Mouse (Mus musculus) heart, adult 2 months (tissue): ENCODE results near the gene Cpne2. TPM values are rescaled to one million over a fixed set of nuclear protein-coding genes. Genes with fewer than 3 reads are reported as not detected.
A peak's percentile ranks its signal among the peaks of the same experiment; 100 is the strongest.

Source experiments
- DNase-seq, 2 experiments: peaks; one replicate each; pipeline ENCODE4 v3.0.0; 2021
- H3K27ac ChIP-seq: fragments of 200-600 bp; 2 replicates; pipeline ENCODE4 v1.8.1; 2022
- H3K27me3 ChIP-seq: fragments of 200-500 bp; 2 replicates; pipeline ENCODE4 v1.6.1; 2012; ENCODE audit warnings: mild to moderate bottlenecking, low read length, inconsistent platforms, mixed read lengths; ENCODE audit not compliant: control insufficient read depth, insufficient read depth
- H3K36me3 ChIP-seq: fragments of 200-500 bp; 2 replicates; pipeline ENCODE4 v1.6.1; 2012; ENCODE audit warnings: low read length, inconsistent platforms; ENCODE audit not compliant: control insufficient read depth, insufficient read depth
- H3K4me1 ChIP-seq: fragments of 200-500 bp; 2 replicates; pipeline ENCODE4 v1.6.1; 2011; ENCODE audit warnings: low read length; ENCODE audit not compliant: control insufficient read depth, insufficient read depth
- H3K4me3 ChIP-seq: fragments of 200-600 bp; 2 replicates; pipeline ENCODE4 v1.8.1; 2022
- H3K79me2 ChIP-seq: fragments of 200-500 bp; replicated peaks from 2 replicates; pipeline ENCODE4 v1.6.1; 2012; ENCODE audit warnings: mild to moderate bottlenecking, inconsistent platforms, low read length, moderate library complexity, mixed read lengths; ENCODE audit not compliant: control insufficient read depth, insufficient read depth
- H3K9ac ChIP-seq: fragments of 200-500 bp; 2 replicates; pipeline ENCODE4 v1.6.1; 2012; ENCODE audit warnings: low read depth, mild to moderate bottlenecking, control low read depth, inconsistent platforms, low read length, mixed read lengths
- CTCF ChIP-seq: fragments of 200-600 bp; IDR thresholded peaks from 2 replicates; pipeline ENCODE4 v1.8.1; 2022; ENCODE audit warnings: antibody characterized with exemption, mild to moderate bottlenecking, moderate library complexity
- EP300 ChIP-seq: fragments of 200-500 bp; IDR thresholded peaks from 2 replicates; pipeline ENCODE4 v1.6.1; 2011; ENCODE audit warnings: low read depth, low read length, control low read depth; ENCODE audit not compliant: insufficient read depth
- POLR2A ChIP-seq: fragments of 200-500 bp; IDR thresholded peaks from 2 replicates; pipeline ENCODE4 v1.6.1; 2011; ENCODE audit warnings: mild to moderate bottlenecking, low read depth, low read length, control low read depth; ENCODE audit not compliant: insufficient read depth
- WGBS: fragments of 180-500 bp; shearing (Covaris S2); methylation state at CpG from one replicate; pipeline ENCODE4 v1.1.7; 2018; 5-methylcytosine and 5-hydroxymethylcytosine counted together
- intact Hi-C: fragments of 180-260 bp; cut with DNase I; formaldehyde crosslinking; loops from one replicate; pipeline ENCODE4 v1.15.1; 2025
- polyA plus RNA-seq: library from polyadenylated mRNA; depleted of rRNA; stranded (reverse); fragments of >200 nt; gene quantifications from 2 replicates; pipeline ENCODE4 v1.2.3, GENCODE M21; 2012
- total RNA-seq, 2 experiments: library from RNA; stranded (reverse); gene quantifications; 2 replicates each; pipeline ENCODE4 v1.2.3; 2021

Cpne2 gene
- total and polyA plus RNA-seq, 3 experiments: 3.4 to 14.1 (median 3.9) TPM

GRCm38 (mm10) chr8:94574159-94574907 is 41.5 kb downstream of the Cpne2 start:
- DNase-seq: no peak
- H3K9ac ChIP-seq: no peak overlapping the region
- H3K4me3 ChIP-seq: no peak overlapping the region
- intact Hi-C loops: no loop called here
- TF ChIP-seq EP300 (no peak), CTCF (no peak), POLR2A (no peak)
- H3K36me3 ChIP-seq: no peaks in the 10 kb centered on the region
- 77% methylated on average over 16 of the region's 16 CpGs for whole genome bisulfite sequencing
- H3K27me3 ChIP-seq: no peaks in the 10 kb centered on the region
- H3K4me1 ChIP-seq: no peaks in the 10 kb centered on the region
- no peak overlapping the region for H3K27ac ChIP-seq
- H3K79me2 ChIP-seq: no peaks in the 10 kb centered on the region

GRCm38 (mm10) chr8:94575148-94575547 is 42.4 kb downstream of the Cpne2 start:
- no peak for DNase-seq
- H3K27ac ChIP-seq: no peak overlapping the region
- WGBS: 86% methylated on average over 4 of the region's 4 CpGs
- no peaks in the 10 kb centered on the region for H3K27me3 ChIP-seq
- H3K9ac ChIP-seq: no peak overlapping the region
- H3K4me3 ChIP-seq: no peak overlapping the region
- no peaks in the 10 kb centered on the region for H3K4me1 ChIP-seq
- intact Hi-C loops: no loop called here
- H3K36me3 ChIP-seq: no peaks in the 10 kb centered on the region
- no peak for TF ChIP-seq POLR2A
- no peak for TF ChIP-seq CTCF
- TF ChIP-seq EP300: no peak
- no peaks in the 10 kb centered on the region for H3K79me2 ChIP-seq

- no peak overlapping the region for H3K9ac ChIP-seq
- no peaks in the 10 kb centered on the region for H3K27me3 ChIP-seq
- TF ChIP-seq POLR2A: no peak
- no peak for TF ChIP-seq EP300
- TF ChIP-seq CTCF: no peak
- intact Hi-C loops: loop anchor here (5.0 kb wide), 1 partner anchor 250 kb away; no protein-coding TSS in a partner anchor
- H3K4me3 ChIP-seq: no peak overlapping the region
- no peak for DNase-seq
- H3K4me1 ChIP-seq: peaks cover 2% of the 10 kb centered on the region; the same call in 1 of the 2 replicates
- H3K27ac ChIP-seq: no peak overlapping the region
- 76% methylated on average over 7 of the region's 7 CpGs for WGBS
- H3K36me3 ChIP-seq: no peaks in the 10 kb centered on the region
- H3K79me2 ChIP-seq: no peaks in the 10 kb centered on the region
Observed at GRCm38 (mm10) chr8:94581820-94582483, 49.2 kb downstream of the Cpne2 start.

- no peak for DNase-seq
- H3K36me3 ChIP-seq: no peaks in the 10 kb centered on the region
- no peak overlapping the region for H3K9ac ChIP-seq
- H3K4me3 ChIP-seq: no peak overlapping the region
- H3K27ac ChIP-seq: no peak overlapping the region
- TF ChIP-seq EP300 (no peak), CTCF (no peak), POLR2A (no peak)
- no peaks in the 10 kb centered on the region for H3K79me2 ChIP-seq
- H3K27me3 ChIP-seq: no peaks in the 10 kb centered on the region
- intact Hi-C loops: loop anchor here (5.0 kb wide), 1 partner anchor 250 kb away; no protein-coding TSS in a partner anchor
- peaks cover 2% of the 10 kb centered on the region; the same call in 1 of the 2 replicates for H3K4me1 ChIP-seq
- 91% methylated on average over 6 of the region's 6 CpGs for WGBS
Observed at GRCm38 (mm10) chr8:94582569-94582968, 49.8 kb downstream of the Cpne2 start.

GRCm38 (mm10) chr8:94584238-94584817 is 51.5 kb downstream of the Cpne2 start:
- peak; percentile 80 for TF ChIP-seq CTCF
- TF ChIP-seq POLR2A: no peak
- 34% methylated on average over 4 of the region's 4 CpGs for WGBS
- H3K79me2 ChIP-seq: no peaks in the 10 kb centered on the region
- H3K4me3 ChIP-seq: no peak overlapping the region
- no peaks in the 10 kb centered on the region for H3K27me3 ChIP-seq
- peak in 1 of 2 experiments; percentile 33 for DNase-seq
- H3K27ac ChIP-seq: no peak overlapping the region
- H3K9ac ChIP-seq: no peak overlapping the region
- intact Hi-C loops: loop anchor here (1.0 to 5.0 kb wide), 3 partner anchors 56 to 252 kb away; no protein-coding TSS in a partner anchor
- no peaks in the 10 kb centered on the region for H3K36me3 ChIP-seq
- H3K4me1 ChIP-seq: peaks cover 2% of the 10 kb centered on the region; the same call in 1 of the 2 replicates
